Mouse (Mus musculus): ENCODE results near the gene Ddx39. TPM values are rescaled to one million over a fixed set of nuclear protein-coding genes. Genes with fewer than 3 reads are reported as not detected.

Gene Ddx39
- polyA plus RNA-seq, 1 experiment from 2014 or later = 53.9 TPM

GRCm38 (mm10) chr8:83707554-83707953, 7.4 kb upstream of the Ddx39 start:
- no peak for ATAC-seq
- no peaks in the 10 kb centered on the region for H3K27me3 ChIP-seq (replicated peaks; ENCODE audit: insufficient read depth, low read length)
- no peak overlapping the region for H3K9ac ChIP-seq (replicated peaks; ENCODE audit: low read depth)
- H3K9me3 ChIP-seq (ENCODE audit: low read length) = no peaks in the 10 kb centered on the region
- no peaks in the 10 kb centered on the region for H3K36me3 ChIP-seq (ENCODE audit: insufficient read depth, low read length)
- 57% methylated on average over 8 of the region's 8 CpGs for WGBS
- H3K27ac ChIP-seq (ENCODE audit: low read length) = no peak overlapping the region
- H3K4me1 ChIP-seq (ENCODE audit: insufficient read depth, low read depth, low read length) = no peaks in the 10 kb centered on the region
- no peak overlapping the region for H3K4me2 ChIP-seq (replicated peaks; ENCODE audit: low read depth, low read length)
- no peak overlapping the region for H3K4me3 ChIP-seq (ENCODE audit: low read depth, low read length)
- DNase-seq (ENCODE audit: low spot score) = no peak
- no peak for TF ChIP-seq CTCF (IDR thresholded peaks at IDR 0.05)
- no peak for TF ChIP-seq EP300 (IDR thresholded peaks at IDR 0.05)

- ATAC-seq (no peak), DNase-seq (ENCODE audit: low spot score) (no peak)
- no peaks in the 10 kb centered on the region for H3K36me3 ChIP-seq (ENCODE audit: insufficient read depth, low read length)
- TF ChIP-seq CTCF (IDR thresholded peaks at IDR 0.05) (no peak), EP300 (IDR thresholded peaks at IDR 0.05) (peak; percentile 20; the same call in 1 of the 2 replicates)
- WGBS = 15% methylated on average over 8 of the region's 8 CpGs
- no peak overlapping the region for H3K9ac ChIP-seq (replicated peaks; ENCODE audit: low read depth)
- no peaks in the 10 kb centered on the region for H3K27me3 ChIP-seq (replicated peaks; ENCODE audit: insufficient read depth, low read length)
- no peak overlapping the region for H3K4me3 ChIP-seq (ENCODE audit: low read depth, low read length)
- no peak overlapping the region; the same call in 1 of the 2 replicates for H3K4me2 ChIP-seq (replicated peaks; ENCODE audit: low read depth, low read length)
- no peaks in the 10 kb centered on the region for H3K4me1 ChIP-seq (ENCODE audit: insufficient read depth, low read depth, low read length)
- no peak overlapping the region for H3K27ac ChIP-seq (ENCODE audit: low read length)
- H3K9me3 ChIP-seq (ENCODE audit: low read length) = no peaks in the 10 kb centered on the region
These were observed 324 bp upstream of the Ddx39 start for GRCm38 (mm10) chr8:83714676-83715030.

GRCm38 (mm10) chr8:83715771-83716170, 794 bp downstream of the Ddx39 start:
- Histone ChIP-seq H3K36me3 (ENCODE audit: insufficient read depth, low read length) (peaks cover 11% of the 10 kb centered on the region), H3K9ac (replicated peaks; ENCODE audit: low read depth) (peak overlapping the region; percentile 50), H3K9me3 (ENCODE audit: low read length) (no peaks in the 10 kb centered on the region), H3K4me3 (ENCODE audit: low read depth, low read length) (peak overlapping the region; percentile 58), H3K4me1 (ENCODE audit: insufficient read depth, low read depth, low read length) (no peaks in the 10 kb centered on the region), H3K27ac (ENCODE audit: low read length) (peak overlapping the region; percentile 75), H3K27me3 (replicated peaks; ENCODE audit: insufficient read depth, low read length) (no peaks in the 10 kb centered on the region), H3K4me2 (replicated peaks; ENCODE audit: low read depth, low read length) (peak overlapping the region; percentile 81)
- under 1% methylated on average over 17 of the region's 17 CpGs for WGBS
- no peak for ATAC-seq
- DNase-seq (ENCODE audit: low spot score) = peak; percentile 11
- no peak for TF ChIP-seq EP300 (IDR thresholded peaks at IDR 0.05)
- no peak for TF ChIP-seq CTCF (IDR thresholded peaks at IDR 0.05)

- 39% methylated on average over 2 of the region's 2 CpGs for WGBS
- TF ChIP-seq EP300 (IDR thresholded peaks at IDR 0.05) = no peak
- no peak for TF ChIP-seq CTCF (IDR thresholded peaks at IDR 0.05)
- Histone ChIP-seq H3K27me3 (replicated peaks; ENCODE audit: insufficient read depth, low read length) (no peaks in the 10 kb centered on the region), H3K4me3 (ENCODE audit: low read depth, low read length) (0 out of 2 replicates have a peak overlapping the region, but pooled peaks have one; percentile 58), H3K36me3 (ENCODE audit: insufficient read depth, low read length) (peaks cover 19% of the 10 kb centered on the region), H3K27ac (ENCODE audit: low read length) (peak overlapping the region; percentile 35), H3K4me1 (ENCODE audit: insufficient read depth, low read depth, low read length) (no peaks in the 10 kb centered on the region), H3K9me3 (ENCODE audit: low read length) (no peaks in the 10 kb centered on the region), H3K4me2 (replicated peaks; ENCODE audit: low read depth, low read length) (no peak overlapping the region), H3K9ac (replicated peaks; ENCODE audit: low read depth) (0 out of 2 replicates have a peak overlapping the region, but pooled peaks have one; percentile 8)
- DNase-seq (ENCODE audit: low spot score) = peak; percentile 60
- ATAC-seq = no peak
These were observed 1.6 kb downstream of the Ddx39 start for GRCm38 (mm10) chr8:83716563-83716962.

- no peaks in the 10 kb centered on the region for H3K9me3 ChIP-seq (ENCODE audit: low read length)
- WGBS = 84% methylated on average over 2 of the region's 2 CpGs
- no peaks in the 10 kb centered on the region for H3K27me3 ChIP-seq (replicated peaks; ENCODE audit: insufficient read depth, low read length)
- ATAC-seq (no peak), DNase-seq (ENCODE audit: low spot score) (no peak)
- H3K27ac ChIP-seq (ENCODE audit: low read length) = no peak overlapping the region
- H3K4me2 ChIP-seq (replicated peaks; ENCODE audit: low read depth, low read length) = no peak overlapping the region
- TF ChIP-seq EP300 (IDR thresholded peaks at IDR 0.05) (no peak), CTCF (IDR thresholded peaks at IDR 0.05) (no peak)
- H3K4me1 ChIP-seq (ENCODE audit: insufficient read depth, low read depth, low read length) = no peaks in the 10 kb centered on the region
- H3K9ac ChIP-seq (replicated peaks; ENCODE audit: low read depth) = no peak overlapping the region
- H3K4me3 ChIP-seq (ENCODE audit: low read depth, low read length) = no peak overlapping the region
- peaks cover 43% of the 10 kb centered on the region for H3K36me3 ChIP-seq (ENCODE audit: insufficient read depth, low read length)
These were observed 4.1 kb downstream of the Ddx39 start for GRCm38 (mm10) chr8:83719048-83719447.

GRCm38 (mm10) chr8:83719693-83720092, 4.7 kb downstream of the Ddx39 start:
- Histone ChIP-seq H3K4me2 (replicated peaks; ENCODE audit: low read depth, low read length) (no peak overlapping the region), H3K9me3 (ENCODE audit: low read length) (no peaks in the 10 kb centered on the region), H3K4me3 (ENCODE audit: low read depth, low read length) (no peak overlapping the region), H3K9ac (replicated peaks; ENCODE audit: low read depth) (no peak overlapping the region), H3K27ac (ENCODE audit: low read length) (no peak overlapping the region), H3K36me3 (ENCODE audit: insufficient read depth, low read length) (peaks cover 49% of the 10 kb centered on the region), H3K4me1 (ENCODE audit: insufficient read depth, low read depth, low read length) (no peaks in the 10 kb centered on the region), H3K27me3 (replicated peaks; ENCODE audit: insufficient read depth, low read length) (no peaks in the 10 kb centered on the region)
- WGBS = 85% methylated on average over 2 of the region's 2 CpGs
- ATAC-seq (no peak), DNase-seq (ENCODE audit: low spot score) (no peak)
- no peak for TF ChIP-seq CTCF (IDR thresholded peaks at IDR 0.05)
- TF ChIP-seq EP300 (IDR thresholded peaks at IDR 0.05) = no peak
